Mouse (Mus musculus): ENCODE results near the gene Ubd. TPM values are rescaled to one million over a fixed set of nuclear protein-coding genes. Genes with fewer than 3 reads are reported as not detected.

The Ubd gene
- not detected in 2 replicates for polyA plus RNA-seq (2014; fragmentation: Nextera tagmentation; extraction: Ambion mirVana)

GRCm38 (mm10) chr17:37193656-37194055 is at the start of gene Ubd:
Ubd (plus strand) TSS chr17:37193892.
- no peak for DNase-seq (ENCODE audit: low spot score)
- Histone ChIP-seq H3K27ac (replicated peaks; ENCODE audit: low read depth, low read length) (no peak within 1 kb of the TSS), H3K27me3 (ENCODE audit: control insufficient read depth, insufficient read depth, low read length) (peaks cover 11% of the 10 kb centered on the region), H3K9ac (ENCODE audit: low read length) (no peak within 1 kb of the TSS), H3K9me3 (ENCODE audit: control insufficient read depth, low read length) (no peaks in the 10 kb centered on the region), H3K4me2 (ENCODE audit: low read depth, severe bottlenecking) (no peak within 1 kb of the TSS), H3K4me3 (ENCODE audit: low read depth, low read length) (no peak within 1 kb of the TSS), H3K4me1 (ENCODE audit: control insufficient read depth, insufficient read depth, low read length) (no peaks in the 10 kb centered on the region), H3K36me3 (ENCODE audit: control insufficient read depth, insufficient read depth, low read length) (no peaks in the 10 kb centered on the region)
- ATAC-seq (ENCODE audit: insufficient number of reproducible peaks, low FRiP score, low TSS enrichment, low read depth), result no peak
- 93% methylated on average over 2 of the region's 2 CpGs for WGBS

- no peaks in the 10 kb centered on the region for H3K4me1 ChIP-seq (ENCODE audit: control insufficient read depth, insufficient read depth, low read length)
- no peaks in the 10 kb centered on the region for H3K9me3 ChIP-seq (ENCODE audit: control insufficient read depth, low read length)
- H3K4me3 ChIP-seq (ENCODE audit: low read depth, low read length), result no peak within 1 kb of the TSS
- H3K27ac ChIP-seq (replicated peaks; ENCODE audit: low read depth, low read length), result no peak within 1 kb of the TSS
- no peak for DNase-seq (ENCODE audit: low spot score)
- H3K9ac ChIP-seq (ENCODE audit: low read length), result no peak within 1 kb of the TSS
- no peak within 1 kb of the TSS for H3K4me2 ChIP-seq (ENCODE audit: low read depth, severe bottlenecking)
- ATAC-seq (ENCODE audit: insufficient number of reproducible peaks, low FRiP score, low TSS enrichment, low read depth), result no peak
- no peaks in the 10 kb centered on the region for H3K36me3 ChIP-seq (ENCODE audit: control insufficient read depth, insufficient read depth, low read length)
- H3K27me3 ChIP-seq (ENCODE audit: control insufficient read depth, insufficient read depth, low read length), result no peaks in the 10 kb centered on the region
Observed at GRCm38 (mm10) chr17:37161394-37161793, 32.3 kb upstream of the Ubd start, which contains the start of gene Olfr93. Olfr93 (minus strand) TSS chr17:37161494.

- Histone ChIP-seq H3K36me3 (ENCODE audit: control insufficient read depth, insufficient read depth, low read length) (no peaks in the 10 kb centered on the region), H3K27ac (replicated peaks; ENCODE audit: low read depth, low read length) (no peak overlapping the region), H3K4me1 (ENCODE audit: control insufficient read depth, insufficient read depth, low read length) (no peaks in the 10 kb centered on the region), H3K4me2 (ENCODE audit: low read depth, severe bottlenecking) (no peak overlapping the region), H3K27me3 (ENCODE audit: control insufficient read depth, insufficient read depth, low read length) (no peaks in the 10 kb centered on the region), H3K9ac (ENCODE audit: low read length) (no peak overlapping the region), H3K9me3 (ENCODE audit: control insufficient read depth, low read length) (no peaks in the 10 kb centered on the region), H3K4me3 (ENCODE audit: low read depth, low read length) (no peak overlapping the region)
- ATAC-seq (ENCODE audit: insufficient number of reproducible peaks, low FRiP score, low TSS enrichment, low read depth), result no peak
- no peak for DNase-seq (ENCODE audit: low spot score)
- WGBS, result 45% methylated on average over 6 of the region's 6 CpGs
Observed at GRCm38 (mm10) chr17:37185474-37185873, 8.2 kb upstream of the Ubd start.

- 49% methylated on average over 2 of the region's 2 CpGs for WGBS
- DNase-seq (ENCODE audit: low spot score), result no peak
- H3K9me3 ChIP-seq (ENCODE audit: control insufficient read depth, low read length), result no peaks in the 10 kb centered on the region
Observed at GRCm38 (mm10) chr17:37190711-37191110, 3.0 kb upstream of the Ubd start.

GRCm38 (mm10) chr17:37193032-37193431 is 660 bp upstream of the Ubd start:
- H3K9ac ChIP-seq (ENCODE audit: low read length), result no peak overlapping the region
- no peak overlapping the region for H3K4me2 ChIP-seq (ENCODE audit: low read depth, severe bottlenecking)
- DNase-seq (ENCODE audit: low spot score), result no peak
- no peaks in the 10 kb centered on the region for H3K4me1 ChIP-seq (ENCODE audit: control insufficient read depth, insufficient read depth, low read length)
- peaks cover 11% of the 10 kb centered on the region for H3K27me3 ChIP-seq (ENCODE audit: control insufficient read depth, insufficient read depth, low read length)
- ATAC-seq (ENCODE audit: insufficient number of reproducible peaks, low FRiP score, low TSS enrichment, low read depth), result no peak
- H3K27ac ChIP-seq (replicated peaks; ENCODE audit: low read depth, low read length), result no peak overlapping the region
- no peaks in the 10 kb centered on the region for H3K36me3 ChIP-seq (ENCODE audit: control insufficient read depth, insufficient read depth, low read length)
- H3K9me3 ChIP-seq (ENCODE audit: control insufficient read depth, low read length), result no peaks in the 10 kb centered on the region
- no peak overlapping the region for H3K4me3 ChIP-seq (ENCODE audit: low read depth, low read length)

More at GRCm38 (mm10) chr17:37190711-37191110, 3.0 kb upstream of the Ubd start:
- Histone ChIP-seq H3K4me2 (ENCODE audit: low read depth, severe bottlenecking) (no peak overlapping the region), H3K4me3 (ENCODE audit: low read depth, low read length) (no peak overlapping the region), H3K9ac (ENCODE audit: low read length) (no peak overlapping the region), H3K4me1 (ENCODE audit: control insufficient read depth, insufficient read depth, low read length) (no peaks in the 10 kb centered on the region), H3K27me3 (ENCODE audit: control insufficient read depth, insufficient read depth, low read length) (no peaks in the 10 kb centered on the region), H3K36me3 (ENCODE audit: control insufficient read depth, insufficient read depth, low read length) (no peaks in the 10 kb centered on the region), H3K27ac (replicated peaks; ENCODE audit: low read depth, low read length) (no peak overlapping the region)
- no peak for ATAC-seq (ENCODE audit: insufficient number of reproducible peaks, low FRiP score, low TSS enrichment, low read depth)

- ATAC-seq (ENCODE audit: insufficient number of reproducible peaks, low FRiP score, low TSS enrichment, low read depth) (no peak), DNase-seq (ENCODE audit: low spot score) (no peak)
- H3K36me3 ChIP-seq (ENCODE audit: control insufficient read depth, insufficient read depth, low read length), result no peaks in the 10 kb centered on the region
- H3K4me1 ChIP-seq (ENCODE audit: control insufficient read depth, insufficient read depth, low read length), result no peaks in the 10 kb centered on the region
- no peaks in the 10 kb centered on the region for H3K9me3 ChIP-seq (ENCODE audit: control insufficient read depth, low read length)
- no peak overlapping the region for H3K4me3 ChIP-seq (ENCODE audit: low read depth, low read length)
- H3K9ac ChIP-seq (ENCODE audit: low read length), result no peak overlapping the region
- WGBS, result 94% methylated on average over 5 of the region's 5 CpGs
- H3K27me3 ChIP-seq (ENCODE audit: control insufficient read depth, insufficient read depth, low read length), result peaks cover 11% of the 10 kb centered on the region
- H3K4me2 ChIP-seq (ENCODE audit: low read depth, severe bottlenecking), result no peak overlapping the region
- H3K27ac ChIP-seq (replicated peaks; ENCODE audit: low read depth, low read length), result no peak overlapping the region
Observed at GRCm38 (mm10) chr17:37194782-37195181, 1.1 kb downstream of the Ubd start.

GRCm38 (mm10) chr17:37196845-37197724 is 3.4 kb downstream of the Ubd start:
- Histone ChIP-seq H3K9ac (ENCODE audit: low read length) (peak overlapping the region; percentile 5; the same call in 1 of the 2 replicates), H3K4me2 (ENCODE audit: low read depth, severe bottlenecking) (peak overlapping the region; percentile 93), H3K9me3 (ENCODE audit: control insufficient read depth, low read length) (no peaks in the 10 kb centered on the region), H3K4me3 (ENCODE audit: low read depth, low read length) (peak overlapping the region; percentile 41), H3K4me1 (ENCODE audit: control insufficient read depth, insufficient read depth, low read length) (no peaks in the 10 kb centered on the region), H3K27ac (replicated peaks; ENCODE audit: low read depth, low read length) (no peak overlapping the region), H3K27me3 (ENCODE audit: control insufficient read depth, insufficient read depth, low read length) (peaks cover 11% of the 10 kb centered on the region), H3K36me3 (ENCODE audit: control insufficient read depth, insufficient read depth, low read length) (no peaks in the 10 kb centered on the region)
- ATAC-seq (ENCODE audit: insufficient number of reproducible peaks, low FRiP score, low TSS enrichment, low read depth) (peak; percentile 89), DNase-seq (ENCODE audit: low spot score) (peak; percentile 70)
- under 1% methylated on average over 75 of the region's 77 CpGs for WGBS

- Histone ChIP-seq H3K27ac (replicated peaks; ENCODE audit: low read depth, low read length) (no peak within 1 kb of the TSS), H3K4me1 (ENCODE audit: control insufficient read depth, insufficient read depth, low read length) (no peaks in the 10 kb centered on the region), H3K4me2 (ENCODE audit: low read depth, severe bottlenecking) (no peak within 1 kb of the TSS), H3K27me3 (ENCODE audit: control insufficient read depth, insufficient read depth, low read length) (peaks cover 11% of the 10 kb centered on the region), H3K36me3 (ENCODE audit: control insufficient read depth, insufficient read depth, low read length) (no peaks in the 10 kb centered on the region), H3K9ac (ENCODE audit: low read length) (no peak within 1 kb of the TSS), H3K9me3 (ENCODE audit: control insufficient read depth, low read length) (no peaks in the 10 kb centered on the region), H3K4me3 (ENCODE audit: low read depth, low read length) (no peak within 1 kb of the TSS)
- no peak for ATAC-seq (ENCODE audit: insufficient number of reproducible peaks, low FRiP score, low TSS enrichment, low read depth)
- 79% methylated on average over 2 of the region's 2 CpGs for WGBS
- DNase-seq (ENCODE audit: low spot score), result no peak
Observed at GRCm38 (mm10) chr17:37200894-37201293, 7.2 kb downstream of the Ubd start, which contains the start of gene Olfr94. Olfr94 (minus strand) TSS chr17:37200994.

Data from limb, embryonic 11.5 days (tissue).